Mouse (Mus musculus) macrophage (primary cell): ENCODE measurements around the gene Gcc1. TPM values are rescaled to one million over a fixed set of nuclear protein-coding genes. Genes with fewer than 3 reads are reported as not detected.

Experiments used
- H3K27ac ChIP-seq: fragments of 350-480 bp; formaldehyde crosslinking; 2 replicates; pipeline ENCODE4 v1.9.0; 2021
- H3K36me3 ChIP-seq: fragments of 350-480 bp; formaldehyde crosslinking; 2 replicates; pipeline ENCODE4 v1.9.0; 2021; ENCODE audit errors: inconsistent target
- H3K4me3 ChIP-seq: fragments of 350-480 bp; formaldehyde crosslinking; 2 replicates; pipeline ENCODE4 v1.9.0; 2021; ENCODE audit errors: inconsistent target
- H3K79me2 ChIP-seq: fragments of 350-480 bp; formaldehyde crosslinking; 2 replicates; pipeline ENCODE4 v1.9.0; 2021; ENCODE audit errors: inconsistent target
- WGBS: methylation state at CpG from one replicate; pipeline ENCODE4 v1.1.7; 2026; ENCODE audit warnings: inconsistent platforms; ENCODE audit not compliant: missing documents; 5-methylcytosine and 5-hydroxymethylcytosine counted together
- polyA plus RNA-seq: library from polyadenylated mRNA; stranded (reverse); fragments of 250-400 nt; gene quantifications from 3 replicates; pipeline ENCODE4 v1.2.4, GENCODE M21; 2018; ENCODE audit warnings: inconsistent platforms
- total RNA-seq, 78 experiments: library from RNA; depleted of rRNA; stranded (reverse); fragments of 250-400 nt; gene quantifications; 1 replicate in 9 of 78; 2 replicates in 24 of 78; 3 replicates in 43 of 78; 4 replicates in 2 of 78; pipeline ENCODE4 v1.2.4; 2018; ENCODE audit warnings: inconsistent platforms in 56 of 78

Gcc1 gene
- 10 to 100 TPM in 21 of 26 experiments, 1 to 10 TPM in 5; 4.9 to 46.1 (median 17.6) TPM for total RNA-seq (2018; cell fraction: chromatin; rRNA removed)
- 10 to 100 TPM in 24 of 26 experiments, 1 to 10 TPM in 2; 8.6 to 24.5 (median 14.6) TPM for total RNA-seq (2018; cell fraction: cytosol; rRNA removed)
- total RNA-seq (2018; cell fraction: nucleus; rRNA removed) = 10 to 100 TPM in 25 of 26 experiments, 1 to 10 TPM in 1; 9.0 to 32.8 (median 20.7) TPM
- 10.6 to 11.9 TPM (median 10.9 TPM) in 3 replicates for polyA plus RNA-seq

DNA sequence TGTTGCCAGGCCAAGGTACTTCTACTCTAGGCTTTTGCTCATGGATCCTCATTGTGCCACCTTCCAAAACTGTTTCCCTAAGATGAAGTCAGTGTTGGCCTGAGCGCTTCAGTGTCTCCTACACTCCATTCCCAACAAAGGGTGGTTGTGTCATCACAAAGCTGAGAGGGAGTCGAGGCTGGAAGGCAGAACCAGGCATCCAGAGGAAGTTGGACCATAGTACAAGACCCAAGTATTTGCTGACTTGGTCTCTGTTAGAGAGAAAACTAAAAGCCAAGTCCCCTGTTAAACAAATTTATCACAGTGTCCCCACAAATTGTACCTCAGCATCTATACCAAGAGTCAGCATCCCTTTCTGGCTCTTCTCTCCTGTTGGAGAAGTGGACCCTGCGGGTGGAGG, at the start of gene Gcc1:
Gene Gcc1 (minus strand): TSS at position 101 of the 400 bp plus-strand sequence.
- Histone ChIP-seq H3K4me3 (no peak within 1 kb of the TSS), H3K79me2 (peaks cover 15% of the 10 kb centered on the region), H3K36me3 (peaks cover 11% of the 10 kb centered on the region; the same call in 1 of the 2 replicates), H3K27ac (no peak within 1 kb of the TSS)
- WGBS = 94% methylated on average over 3 of the region's 3 CpGs

DNA sequence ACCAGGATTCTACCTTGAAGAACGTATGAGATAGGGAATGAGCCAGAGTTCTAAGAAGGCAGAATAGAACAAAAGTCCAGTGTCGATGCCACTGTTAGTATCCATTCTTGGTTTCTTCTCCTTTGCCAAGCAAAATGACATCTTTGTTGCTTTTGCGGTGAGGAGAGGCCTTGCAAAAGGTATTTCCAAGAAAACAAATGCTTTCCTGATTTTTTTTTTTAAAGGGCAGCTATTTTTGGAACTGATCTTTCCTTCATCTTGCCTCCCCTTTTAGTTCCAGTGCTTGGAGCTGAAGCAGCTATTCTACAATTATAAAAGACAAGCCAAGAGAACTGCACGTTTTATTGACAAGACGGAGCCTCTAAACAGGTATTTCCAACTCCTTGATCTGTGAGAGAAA, 46.6 kb upstream of the Gcc1 start, which contains the start of gene Snd1:
Gene Snd1 (plus strand): TSS at position 301 of the 400 bp plus-strand sequence.
- Histone ChIP-seq H3K27ac (no peak within 1 kb of the TSS), H3K36me3 (no peaks in the 10 kb centered on the region), H3K4me3 (no peak within 1 kb of the TSS), H3K79me2 (no peaks in the 10 kb centered on the region)
- 96% methylated on average over 5 of the region's 5 CpGs for WGBS

DNA sequence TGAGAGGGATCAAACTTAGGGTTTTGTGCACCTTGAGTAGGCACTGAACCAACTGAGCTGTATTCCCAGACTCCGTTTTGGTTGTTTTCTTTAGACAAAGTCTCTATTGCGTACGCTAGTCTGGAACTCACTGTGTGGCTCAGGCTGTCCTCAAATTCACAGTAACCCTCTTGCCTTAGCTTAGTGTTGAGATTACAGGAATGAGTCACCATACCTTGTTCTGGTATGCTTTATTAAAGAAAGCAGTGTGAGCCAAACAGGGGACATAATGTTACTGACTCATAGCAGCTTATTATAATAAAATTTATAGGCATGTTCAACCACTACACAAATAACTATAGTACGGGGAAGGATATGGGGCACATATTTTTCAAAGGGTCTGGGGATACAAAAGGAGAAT, 46.0 kb upstream of the Gcc1 start:
- Histone ChIP-seq H3K4me3 (no peak overlapping the region), H3K79me2 (no peaks in the 10 kb centered on the region), H3K27ac (no peak overlapping the region), H3K36me3 (no peaks in the 10 kb centered on the region)
- WGBS = 97% methylated on average over 4 of the region's 4 CpGs

DNA sequence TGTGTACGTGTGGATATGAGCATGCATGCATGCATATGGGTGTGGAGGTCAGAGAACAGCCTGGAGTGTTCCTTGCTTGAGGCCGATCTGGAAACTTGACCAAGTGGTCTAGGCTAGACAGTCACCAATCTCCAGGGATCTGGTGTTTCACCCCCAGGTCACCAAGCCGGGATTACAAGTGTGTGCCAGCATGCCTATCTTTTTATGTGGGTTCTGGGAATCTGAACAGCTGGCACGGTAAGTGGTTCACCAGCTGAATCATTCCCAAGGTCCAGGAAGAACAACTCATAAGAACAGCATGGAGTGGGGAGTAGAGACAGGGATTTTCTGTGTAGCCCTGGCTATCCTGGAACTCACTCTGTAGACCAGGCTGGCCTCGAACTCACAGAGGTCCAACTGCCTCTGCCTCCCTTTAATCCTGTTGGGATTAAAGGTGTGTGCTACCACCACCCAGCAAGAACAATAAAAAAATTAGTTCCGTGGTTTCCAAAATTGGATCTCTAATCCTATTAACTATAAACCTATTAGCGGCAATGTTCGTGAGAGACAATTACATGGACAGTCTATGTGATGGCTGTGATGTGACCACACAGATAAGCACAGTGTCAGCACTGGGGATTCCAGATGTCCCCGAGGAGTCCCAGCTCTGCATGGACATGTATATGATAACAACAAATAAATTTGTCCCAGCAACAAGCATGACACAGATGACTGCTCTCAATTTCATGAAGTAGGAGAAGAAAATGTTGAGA, 43.3 kb upstream of the Gcc1 start:
- H3K4me3 ChIP-seq = no peak overlapping the region
- H3K27ac ChIP-seq = no peak overlapping the region
- no peaks in the 10 kb centered on the region for H3K36me3 ChIP-seq
- WGBS = 89% methylated on average over 8 of the region's 9 CpGs
- H3K79me2 ChIP-seq = no peaks in the 10 kb centered on the region

DNA sequence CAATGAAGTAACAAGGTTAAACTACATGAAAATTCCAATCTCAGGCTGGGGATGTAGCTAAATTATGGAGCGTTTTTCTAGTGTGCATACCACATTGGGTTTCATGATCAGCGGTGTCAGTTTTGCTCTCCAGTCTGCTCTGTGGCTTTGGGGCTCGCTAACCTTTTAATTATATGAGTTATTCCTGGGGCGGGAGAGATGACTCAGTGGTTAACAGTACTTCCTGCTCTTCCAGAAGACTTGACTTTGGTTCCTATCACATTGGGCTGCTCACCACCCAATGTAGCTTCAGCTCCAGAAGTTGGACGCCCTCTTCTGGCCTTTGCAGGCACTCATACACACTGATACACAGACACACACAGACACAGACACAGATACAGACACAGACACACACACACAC, 42.4 kb upstream of the Gcc1 start:
- H3K27ac ChIP-seq = no peak overlapping the region
- H3K36me3 ChIP-seq = no peaks in the 10 kb centered on the region
- 73% methylated on average over 5 of the region's 5 CpGs for WGBS
- H3K79me2 ChIP-seq = no peaks in the 10 kb centered on the region
- H3K4me3 ChIP-seq = no peak overlapping the region

DNA sequence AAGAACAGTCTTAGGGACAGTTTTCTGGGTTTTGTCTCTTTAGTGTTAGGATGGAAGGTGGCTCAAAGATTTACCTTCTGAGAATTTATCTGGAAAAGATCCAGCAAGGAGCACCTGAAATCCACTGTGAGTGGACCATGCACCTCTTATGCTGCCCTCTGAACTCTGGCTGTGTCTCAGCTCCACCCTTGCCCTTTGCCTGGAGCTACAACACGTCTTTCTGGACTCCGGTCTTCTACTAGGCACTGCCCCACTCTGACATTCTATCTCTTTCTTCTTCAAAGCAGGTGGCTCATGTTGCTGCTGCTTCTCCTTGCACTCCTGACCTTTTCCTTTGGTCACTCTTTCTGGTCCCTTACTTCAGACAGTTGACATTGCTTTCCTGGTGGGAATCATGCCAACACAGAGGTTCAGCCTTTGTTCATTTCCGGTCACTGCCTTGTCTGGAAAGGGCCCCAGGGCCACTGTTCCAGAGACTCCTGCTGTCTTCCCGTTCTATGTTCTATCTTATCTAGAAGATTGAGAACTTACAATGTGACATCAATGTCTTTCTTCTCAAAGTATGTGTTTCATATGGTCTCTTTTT, 41.9 kb upstream of the Gcc1 start:
- Histone ChIP-seq H3K79me2 (no peaks in the 10 kb centered on the region), H3K4me3 (no peak overlapping the region), H3K27ac (no peak overlapping the region), H3K36me3 (no peaks in the 10 kb centered on the region)
- 84% methylated on average over 2 of the region's 4 CpGs for WGBS

DNA sequence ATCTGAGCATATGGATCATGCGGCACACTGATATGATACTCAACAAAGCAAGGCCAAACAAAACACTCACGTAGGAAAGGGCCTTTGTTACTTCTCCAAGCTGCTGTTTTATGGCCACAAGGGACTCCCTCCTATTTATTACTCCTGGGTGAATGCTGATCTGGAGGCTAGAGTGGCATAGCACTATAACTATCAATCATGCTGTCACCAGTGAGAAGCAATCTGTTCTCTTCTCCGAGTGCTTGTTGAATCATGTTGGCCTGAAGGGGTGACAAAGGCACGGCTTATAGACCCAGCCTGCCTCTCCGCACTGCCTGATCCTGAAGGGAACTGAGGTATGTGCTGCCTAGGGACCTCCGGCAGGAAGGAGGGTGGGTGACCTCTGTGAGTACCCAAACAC, 36.4 kb upstream of the Gcc1 start:
- no peak overlapping the region for H3K4me3 ChIP-seq
- 96% methylated on average over 6 of the region's 6 CpGs for WGBS
- no peaks in the 10 kb centered on the region for H3K36me3 ChIP-seq
- H3K79me2 ChIP-seq = no peaks in the 10 kb centered on the region
- H3K27ac ChIP-seq = no peak overlapping the region

DNA sequence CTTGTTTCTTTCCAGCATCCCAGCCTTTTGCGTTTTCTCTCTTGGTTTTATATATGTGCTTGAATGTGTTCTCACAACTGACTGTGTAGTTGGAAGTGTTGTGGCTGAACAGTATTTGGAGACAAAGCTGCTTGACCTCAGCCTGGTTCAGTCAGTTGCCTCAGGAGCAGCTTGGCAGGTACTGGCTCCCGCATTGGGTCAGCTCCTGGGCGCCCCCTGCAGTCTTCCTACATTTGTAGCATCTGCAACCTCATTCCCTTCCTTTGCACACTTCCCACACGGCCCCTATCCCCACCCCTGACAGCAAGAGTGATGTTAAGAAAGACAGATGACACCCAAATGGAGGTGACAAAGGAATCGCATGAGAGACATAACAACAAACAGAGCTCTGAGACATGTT, 32.3 kb upstream of the Gcc1 start:
- H3K79me2 ChIP-seq = no peaks in the 10 kb centered on the region
- 13% methylated on average over 5 of the region's 5 CpGs for WGBS
- no peaks in the 10 kb centered on the region for H3K36me3 ChIP-seq
- H3K4me3 ChIP-seq = no peak overlapping the region
- H3K27ac ChIP-seq = no peak overlapping the region

DNA sequence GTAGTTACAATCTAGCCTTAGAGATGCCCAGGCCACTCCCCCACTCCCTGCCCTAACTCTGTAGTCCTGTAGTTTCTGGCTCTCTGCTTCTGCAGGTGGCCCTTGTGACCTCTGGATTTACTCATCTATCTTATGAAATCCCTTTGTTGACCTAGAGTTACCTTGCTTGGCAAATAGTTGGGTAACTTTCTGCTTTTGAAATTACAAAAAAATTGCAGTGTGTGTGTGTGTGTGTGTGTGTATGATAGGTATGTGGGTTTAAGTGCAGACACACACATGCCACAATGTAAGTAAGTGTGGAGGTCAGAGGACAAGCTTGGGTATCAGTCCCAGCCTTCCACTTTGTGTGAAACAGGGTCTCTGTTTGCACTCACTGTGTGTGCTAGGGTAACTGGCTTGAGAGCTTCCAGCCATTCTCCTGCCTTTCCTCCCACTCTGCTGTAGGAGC, 31.1 kb upstream of the Gcc1 start:
- H3K36me3 ChIP-seq = no peaks in the 10 kb centered on the region
- no peaks in the 10 kb centered on the region for H3K79me2 ChIP-seq
- no peak overlapping the region for H3K27ac ChIP-seq
- H3K4me3 ChIP-seq = no peak overlapping the region

DNA sequence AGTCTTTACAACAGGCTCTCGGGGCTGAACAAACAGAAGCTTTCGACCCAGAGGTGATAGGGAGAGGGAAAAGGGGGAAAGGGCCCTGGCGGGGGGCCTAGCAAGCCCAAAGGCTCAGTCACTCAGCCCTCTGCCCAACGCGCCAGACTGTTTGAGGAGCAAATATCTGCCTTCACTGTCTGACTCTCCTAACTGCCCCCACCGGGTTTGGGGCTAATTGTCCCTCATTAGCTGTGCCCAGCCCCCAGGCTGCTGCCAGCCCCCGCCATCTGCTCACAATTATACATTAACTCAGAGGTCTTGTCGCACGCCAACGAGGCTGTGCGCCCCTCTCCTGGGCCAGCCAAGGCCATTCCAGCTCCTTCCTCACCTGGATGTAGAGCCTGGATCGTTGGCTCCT, 22.8 kb upstream of the Gcc1 start:
- no peak overlapping the region for H3K4me3 ChIP-seq
- WGBS = 8% methylated on average over 12 of the region's 12 CpGs
- H3K36me3 ChIP-seq = no peaks in the 10 kb centered on the region
- H3K79me2 ChIP-seq = no peaks in the 10 kb centered on the region
- no peak overlapping the region for H3K27ac ChIP-seq

DNA sequence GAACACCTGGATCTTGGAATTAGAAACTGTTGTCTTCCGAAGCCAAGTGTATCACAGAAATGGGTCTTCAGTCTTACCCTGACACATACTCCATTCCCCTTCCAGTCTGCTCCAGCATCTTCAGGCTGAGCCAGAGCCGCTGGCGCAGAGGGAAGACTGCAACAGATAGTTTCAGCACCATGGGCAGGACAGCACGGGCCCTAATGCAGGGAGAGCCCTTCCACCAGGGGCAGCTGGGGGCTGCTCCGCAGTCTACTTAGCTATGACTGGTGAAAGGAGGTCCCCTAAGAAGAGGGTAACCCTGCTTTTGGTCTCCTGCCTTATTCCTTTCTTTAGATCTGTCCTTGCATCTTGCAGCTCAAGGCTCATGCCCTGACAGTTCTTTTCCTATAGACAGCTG, 22.3 kb upstream of the Gcc1 start:
- H3K4me3 ChIP-seq = no peak overlapping the region
- H3K36me3 ChIP-seq = no peaks in the 10 kb centered on the region
- no peaks in the 10 kb centered on the region for H3K79me2 ChIP-seq
- H3K27ac ChIP-seq = no peak overlapping the region
- WGBS = 20% methylated on average over 5 of the region's 5 CpGs

DNA sequence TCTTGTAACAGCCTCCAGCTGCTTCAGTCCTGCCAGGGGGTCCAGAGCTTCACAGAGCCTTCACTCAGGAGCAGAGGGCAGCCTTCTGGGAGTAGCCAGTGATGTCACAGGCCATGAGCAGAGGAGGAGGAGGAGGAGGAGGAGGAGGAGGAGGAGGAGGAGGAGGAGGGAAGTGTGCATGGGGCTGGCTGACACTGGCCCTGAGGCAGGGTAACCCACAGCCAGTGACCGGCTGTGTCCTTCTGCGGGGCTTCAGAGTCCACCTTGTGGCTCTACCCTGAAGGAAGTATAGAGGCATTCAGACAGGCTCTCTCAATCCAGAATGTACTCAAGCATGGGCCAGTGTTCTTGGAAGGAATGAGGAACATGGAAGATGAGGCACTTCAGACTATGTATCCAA, 21.1 kb upstream of the Gcc1 start, which contains the start of gene Pax4:
Gene Pax4 (minus strand): TSS at position 101 of the 400 bp plus-strand sequence.
- H3K36me3 ChIP-seq = no peaks in the 10 kb centered on the region
- no peaks in the 10 kb centered on the region for H3K79me2 ChIP-seq
- H3K27ac ChIP-seq = no peak within 1 kb of the TSS
- H3K4me3 ChIP-seq = no peak within 1 kb of the TSS
- 92% methylated on average over 2 of the region's 2 CpGs for WGBS

DNA sequence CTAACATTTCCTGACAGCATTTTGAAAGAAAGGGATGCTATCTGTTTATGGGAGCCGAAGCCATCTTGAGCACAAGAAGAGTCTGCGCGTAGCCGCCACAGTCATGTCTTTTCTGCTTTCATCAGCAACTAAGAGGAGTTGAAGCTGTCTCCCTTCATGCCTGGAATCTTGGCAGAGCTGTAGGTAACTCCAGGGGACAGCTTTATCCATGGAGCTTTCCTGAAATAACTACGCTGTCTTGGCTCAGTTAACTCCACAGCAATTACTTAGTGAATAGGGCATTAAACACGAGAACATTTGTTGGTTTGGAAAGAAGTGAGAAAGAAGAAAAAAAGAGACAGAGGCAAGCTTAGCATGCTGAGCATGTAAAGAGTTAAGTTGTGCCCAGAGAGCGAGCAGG, 19.7 kb upstream of the Gcc1 start:
- H3K36me3 ChIP-seq = no peaks in the 10 kb centered on the region
- H3K27ac ChIP-seq = no peak overlapping the region
- WGBS = 90% methylated on average over 7 of the region's 7 CpGs
- no peak overlapping the region for H3K4me3 ChIP-seq
- H3K79me2 ChIP-seq = no peaks in the 10 kb centered on the region

DNA sequence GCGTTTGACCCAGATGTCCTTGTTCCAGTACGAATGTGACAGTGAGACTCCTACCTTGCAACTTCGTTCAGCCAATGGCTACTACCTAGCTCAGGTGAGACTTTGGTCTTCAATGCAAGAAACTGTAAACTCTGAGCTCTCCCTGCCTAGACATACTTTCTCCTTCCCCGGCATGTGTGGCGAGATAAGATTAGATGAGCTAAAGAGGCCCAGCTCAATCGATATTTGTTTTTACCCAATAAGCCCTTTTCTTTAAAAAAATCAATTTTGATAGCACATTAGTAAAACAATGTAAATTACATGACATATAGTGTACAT, 3.3 kb upstream of the Gcc1 start:
- peaks cover 7% of the 10 kb centered on the region; the same call in 1 of the 2 replicates for H3K36me3 ChIP-seq
- no peak overlapping the region for H3K27ac ChIP-seq
- H3K79me2 ChIP-seq = no peaks in the 10 kb centered on the region
- H3K4me3 ChIP-seq = no peak overlapping the region
- 94% methylated on average over 6 of the region's 6 CpGs for WGBS

DNA sequence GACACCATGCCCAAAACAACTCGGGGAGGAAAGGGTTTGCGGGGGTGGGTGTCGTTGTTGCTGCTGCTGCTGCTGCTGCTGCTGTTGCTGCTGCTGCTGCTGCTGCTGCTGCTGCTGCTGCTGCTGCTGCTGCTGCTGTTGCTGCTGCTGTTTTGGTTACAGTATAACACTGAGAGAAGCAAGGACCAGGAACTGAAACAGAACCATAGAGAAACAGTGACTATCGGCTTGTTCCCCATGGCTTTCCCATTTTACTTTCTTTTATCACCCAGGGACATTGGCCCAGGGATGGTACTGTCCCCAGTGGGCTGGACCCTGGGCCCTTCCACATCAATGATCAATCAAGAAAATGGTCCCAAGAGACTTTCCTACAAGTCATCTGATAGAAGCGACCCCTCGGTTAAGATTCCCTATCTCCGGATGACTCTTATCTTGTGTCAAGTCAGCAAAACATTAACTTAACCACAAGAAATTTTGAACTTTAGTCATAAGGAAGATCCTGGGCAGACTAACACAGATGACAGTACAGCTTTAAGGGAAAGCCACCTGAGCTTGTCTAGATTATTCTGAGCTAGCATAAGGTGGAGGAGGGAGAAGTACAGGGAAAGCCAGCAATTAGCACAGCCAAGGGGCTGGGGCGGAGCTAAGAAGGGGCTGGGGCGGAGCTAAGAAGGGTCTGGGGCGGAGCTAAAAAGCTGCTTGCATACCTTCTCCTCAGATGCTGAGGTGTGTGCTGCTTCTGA, 2.8 kb upstream of the Gcc1 start:
- Histone ChIP-seq H3K36me3 (peaks cover 11% of the 10 kb centered on the region; the same call in 1 of the 2 replicates), H3K4me3 (no peak overlapping the region), H3K79me2 (no peaks in the 10 kb centered on the region), H3K27ac (no peak overlapping the region)
- 75% methylated on average over 10 of the region's 10 CpGs for WGBS
